Mouse (Mus musculus): ENCODE measurements at regions not wholly inside any gene's neighbourhood (a gene's known extent, or its start where the extent isn't known, plus 50 kb on each side); places are given as distances from the start of the nearest gene placed in this dataset.

DNA sequence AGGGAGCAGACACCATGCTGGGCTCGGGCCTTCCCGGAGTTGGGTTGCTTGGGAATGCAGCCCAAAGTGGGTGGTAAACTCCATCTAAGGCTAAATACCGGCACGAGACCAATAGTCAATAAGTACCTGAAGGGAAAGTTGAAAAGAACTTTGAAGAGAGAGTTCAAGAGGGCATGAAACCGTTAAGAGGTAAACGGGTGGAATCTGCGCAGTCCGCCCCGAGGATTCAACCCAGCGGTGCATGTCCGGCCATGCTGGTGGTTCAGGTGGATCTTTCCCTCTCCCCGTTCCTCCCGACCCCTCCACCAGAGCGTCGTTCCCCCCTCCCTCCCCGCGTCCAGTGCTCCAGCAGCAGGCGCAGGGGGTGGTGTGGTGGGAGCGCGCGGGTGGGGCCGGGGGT lies 179.1 kb upstream of the Arhgef26 start:
- TF ChIP-seq CTCF (IDR thresholded peaks at IDR 0.05; ENCODE audit: extremely low read depth, insufficient read depth, low read length) (no peak), POLR2A (IDR thresholded peaks at IDR 0.05; ENCODE audit: extremely low read depth, insufficient read depth, low read length) (no peak)
